Mouse (Mus musculus): ENCODE measurements around the gene Xirp1. TPM values are rescaled to one million over a fixed set of nuclear protein-coding genes. Genes with fewer than 3 reads are reported as not detected.
A peak's percentile ranks its signal among the peaks of the same experiment; 100 is the strongest.

The Xirp1 gene
- polyA plus RNA-seq, 1 experiment from 2014 or later: 0.14 TPM

DNA sequence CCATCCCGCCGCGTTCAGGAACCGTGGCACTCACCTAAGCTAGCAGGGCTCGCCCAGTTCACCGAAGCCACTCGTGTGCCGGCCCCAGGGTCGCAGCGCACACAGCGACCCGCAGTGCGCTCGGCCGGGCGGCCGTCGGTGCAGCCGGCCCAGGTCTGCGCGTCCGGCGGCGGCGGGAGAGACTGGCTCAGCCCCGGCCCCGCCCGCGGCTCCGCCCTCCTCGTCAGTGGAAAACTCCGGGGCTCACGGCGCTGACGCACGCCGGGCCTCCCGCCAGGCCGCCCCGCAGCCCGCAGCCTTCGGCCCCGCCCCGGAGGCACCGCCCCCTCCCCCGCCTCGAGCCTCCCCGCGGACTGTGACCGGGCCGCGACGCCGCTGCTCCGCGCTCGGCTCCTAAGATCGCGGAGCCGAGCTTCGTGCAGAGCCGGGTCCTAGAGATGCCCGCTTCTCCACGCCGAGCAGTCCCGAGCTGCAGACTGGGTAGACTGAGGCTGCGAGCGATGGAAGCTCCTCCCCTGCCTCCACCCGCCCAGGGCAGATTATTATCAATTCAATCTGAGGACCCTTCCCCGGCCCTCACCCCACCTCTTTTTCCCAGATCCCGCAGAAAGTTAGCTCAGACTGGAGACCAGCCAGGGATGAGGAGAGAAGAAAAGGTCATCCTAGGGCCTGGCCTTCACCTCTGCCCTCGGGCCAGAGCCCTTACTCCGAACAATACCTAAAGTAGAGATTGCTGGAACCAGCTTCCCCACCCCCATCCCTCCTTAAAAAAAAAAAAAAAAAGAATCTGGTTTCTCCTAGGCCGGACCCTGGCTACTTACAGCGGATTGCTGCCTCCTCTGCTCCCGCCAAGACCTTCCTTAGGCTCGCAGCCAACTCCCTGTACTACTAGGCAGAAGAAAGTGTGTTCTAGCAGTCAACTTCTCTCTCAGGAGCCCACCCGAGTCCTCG, 39.5 kb downstream of the Xirp1 start:
- Histone ChIP-seq H3K9me3 (no peaks in the 10 kb centered on the region), H3K4me1 (peaks cover 49% of the 10 kb centered on the region), H3K27ac (peak overlapping the region; percentile 76), H3K9ac (peak overlapping the region; percentile 77), H3K4me2 (peak overlapping the region; percentile 99), H3K27me3 (no peaks in the 10 kb centered on the region), H3K36me3 (no peaks in the 10 kb centered on the region), H3K4me3 (peak overlapping the region; percentile 65)
- WGBS: 1% methylated on average over 70 of the region's 79 CpGs
- ATAC-seq (ENCODE audit: insufficient number of reproducible peaks, insufficient read depth, low FRiP score, low TSS enrichment, low read depth): peak; percentile 74

DNA sequence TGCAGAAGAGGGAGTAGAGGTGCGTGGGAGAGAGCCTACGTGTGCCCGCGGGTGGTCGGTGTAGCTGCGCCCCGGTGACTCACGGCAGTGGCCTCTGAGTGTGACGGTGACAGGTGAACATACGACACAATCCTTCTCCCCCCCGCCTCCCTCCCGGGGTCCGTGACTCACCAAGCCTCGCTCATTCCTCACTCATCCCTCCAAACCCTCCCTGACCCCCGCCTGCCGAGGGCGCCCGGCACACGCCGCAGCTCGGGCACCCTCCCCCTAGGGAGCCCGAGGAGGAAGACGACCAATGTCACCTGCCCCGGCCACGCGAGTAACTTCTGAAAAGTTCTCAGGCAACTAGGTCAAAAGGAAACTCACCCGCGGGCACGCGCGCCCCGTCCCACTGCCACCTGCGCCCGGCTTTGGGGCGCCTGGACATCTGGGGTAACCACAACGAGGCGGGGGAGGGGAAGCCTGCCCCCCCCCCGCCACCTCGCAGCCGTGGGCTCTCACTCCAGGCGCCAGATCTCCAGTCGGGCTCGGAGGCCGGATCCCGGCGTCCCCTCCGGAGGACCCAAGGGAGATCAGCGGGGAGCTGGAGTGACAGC, 40.3 kb downstream of the Xirp1 start:
- under 1% methylated on average over 42 of the region's 48 CpGs for WGBS
- H3K9ac ChIP-seq: peak overlapping the region; percentile 77
- peaks cover 57% of the 10 kb centered on the region for H3K4me1 ChIP-seq
- peak overlapping the region; percentile 99 for H3K4me2 ChIP-seq
- no peaks in the 10 kb centered on the region for H3K36me3 ChIP-seq
- H3K4me3 ChIP-seq: peak overlapping the region; percentile 65
- H3K9me3 ChIP-seq: no peaks in the 10 kb centered on the region
- ATAC-seq (ENCODE audit: insufficient number of reproducible peaks, insufficient read depth, low FRiP score, low TSS enrichment, low read depth): peak; percentile 0; the same call in 1 of the 2 replicates
- H3K27me3 ChIP-seq: no peaks in the 10 kb centered on the region
- peak overlapping the region; percentile 91 for H3K27ac ChIP-seq

DNA sequence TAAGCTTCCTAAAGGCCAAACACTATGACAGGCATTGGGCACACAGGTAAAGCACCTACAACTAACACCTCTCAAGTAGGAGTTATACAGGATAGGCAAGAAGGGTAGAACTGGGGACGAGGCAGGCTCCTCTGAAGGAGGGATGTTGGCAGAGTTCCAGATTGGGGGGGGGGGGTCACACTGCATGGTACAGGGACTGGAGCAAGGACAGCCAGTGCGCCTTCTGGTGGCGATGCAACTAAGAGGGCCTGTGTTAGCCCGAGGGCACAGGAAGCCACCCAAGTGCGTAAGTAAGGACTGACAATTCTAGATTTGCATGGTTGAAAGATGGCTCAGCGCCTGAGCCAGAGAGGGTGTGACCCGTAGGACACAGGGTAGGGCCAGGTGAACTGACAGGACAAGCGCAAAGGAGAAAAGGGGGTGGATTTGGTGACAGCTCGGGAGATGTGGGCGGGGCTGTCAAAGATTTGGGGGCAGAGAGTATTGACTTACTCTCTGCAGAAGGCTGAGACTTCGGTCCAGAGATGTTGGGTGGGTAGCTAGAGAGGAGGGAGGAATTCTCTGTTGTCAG, 41.1 kb downstream of the Xirp1 start:
- ATAC-seq (ENCODE audit: insufficient number of reproducible peaks, insufficient read depth, low FRiP score, low TSS enrichment, low read depth): 0 out of 2 replicates have a peak, but pooled peaks have one; percentile 28
- WGBS: 2% methylated on average over 11 of the region's 11 CpGs
- no peaks in the 10 kb centered on the region for H3K27me3 ChIP-seq

DNA sequence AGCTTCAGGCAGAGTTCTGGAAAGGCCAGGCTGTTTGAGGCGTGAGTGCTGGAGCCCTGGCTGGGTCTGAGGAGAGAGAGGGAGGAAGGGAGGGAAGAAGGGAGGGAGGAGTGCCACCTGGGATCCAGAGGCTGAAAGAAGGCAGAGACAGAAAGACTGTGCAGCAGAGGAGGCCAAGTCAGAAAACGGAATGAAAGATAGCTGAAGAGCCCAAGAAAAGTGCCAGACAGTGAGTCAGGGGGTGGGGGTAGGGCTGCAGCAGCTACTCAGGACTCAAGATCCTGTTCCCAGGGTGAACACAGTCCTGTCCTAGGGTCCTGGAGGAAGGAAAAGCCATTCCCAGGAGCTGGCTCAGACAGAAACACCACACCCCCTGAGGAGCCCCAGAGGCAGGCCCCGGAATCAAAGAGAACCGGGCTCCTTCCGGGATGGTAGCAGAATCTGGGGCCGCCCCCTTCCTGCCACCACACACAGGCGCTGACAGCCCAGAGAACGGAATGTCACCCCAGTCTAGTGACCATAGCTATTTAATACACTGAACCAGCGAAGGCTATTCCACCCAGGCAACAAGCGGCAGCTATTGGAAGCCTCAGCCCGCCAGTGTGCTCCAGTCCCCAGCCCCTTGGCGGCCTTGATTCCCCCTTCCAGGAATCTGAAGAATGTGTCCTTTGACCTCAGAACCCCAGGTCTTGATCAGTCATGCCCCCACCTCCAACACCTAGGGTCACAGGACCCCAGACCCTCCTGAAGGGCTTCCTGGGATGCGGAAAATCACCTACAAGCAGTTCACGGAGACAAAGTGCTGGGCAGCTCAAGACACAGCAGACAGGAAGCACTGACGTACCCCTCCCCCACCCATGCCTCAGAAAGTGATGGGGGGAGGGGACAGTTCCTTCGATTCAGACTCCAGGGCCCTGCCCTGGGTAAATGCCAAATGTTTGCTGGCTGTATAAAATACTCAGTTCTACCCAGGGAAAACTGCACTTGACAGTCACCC, 41.9 kb downstream of the Xirp1 start:
- WGBS: 2% methylated on average over 16 of the region's 16 CpGs

More for the DNA sequence above, 41.1 kb downstream of the Xirp1 start:
- peak overlapping the region; percentile 99 for H3K4me2 ChIP-seq
- peak overlapping the region; percentile 65 for H3K4me3 ChIP-seq
- no peaks in the 10 kb centered on the region for H3K9me3 ChIP-seq
- peak overlapping the region; percentile 91 for H3K27ac ChIP-seq
- H3K4me1 ChIP-seq: peaks cover 64% of the 10 kb centered on the region
- H3K9ac ChIP-seq: peak overlapping the region; percentile 77
- H3K36me3 ChIP-seq: no peaks in the 10 kb centered on the region

DNA sequence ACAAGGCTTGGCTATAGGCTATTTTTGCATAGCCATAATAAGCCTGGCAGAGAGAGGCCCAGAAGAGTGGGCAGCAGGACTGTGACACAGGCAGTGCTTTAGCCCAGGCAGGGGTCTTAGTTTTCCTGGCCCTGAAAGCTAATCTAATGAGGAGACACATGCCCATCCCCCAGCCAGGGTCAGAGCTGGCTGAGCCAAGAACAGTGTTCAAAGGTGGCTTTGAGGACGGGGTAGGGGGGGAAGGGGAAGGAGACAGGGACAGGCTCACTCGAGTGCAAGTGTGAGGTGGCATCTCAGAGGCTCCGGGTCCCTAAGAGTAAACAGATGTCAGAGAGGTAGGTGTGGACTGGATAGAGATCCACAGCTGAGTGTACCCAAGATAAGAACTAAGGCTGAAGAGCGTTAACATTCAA, 42.6 kb downstream of the Xirp1 start:
- H3K27me3 ChIP-seq: no peaks in the 10 kb centered on the region
- H3K36me3 ChIP-seq: no peaks in the 10 kb centered on the region
- peak overlapping the region; percentile 65 for H3K9ac ChIP-seq
- ATAC-seq (ENCODE audit: insufficient number of reproducible peaks, insufficient read depth, low FRiP score, low TSS enrichment, low read depth): no peak
- H3K4me3 ChIP-seq: peak overlapping the region; percentile 65
- WGBS: 4% methylated on average over 4 of the region's 4 CpGs
- H3K27ac ChIP-seq: peak overlapping the region; percentile 91
- H3K9me3 ChIP-seq: no peaks in the 10 kb centered on the region
- peaks cover 68% of the 10 kb centered on the region for H3K4me1 ChIP-seq
- H3K4me2 ChIP-seq: peak overlapping the region; percentile 99

More for the DNA sequence above, 41.9 kb downstream of the Xirp1 start:
- Histone ChIP-seq H3K9ac (peak overlapping the region; percentile 65), H3K4me2 (peak overlapping the region; percentile 99), H3K4me3 (peak overlapping the region; percentile 65), H3K9me3 (no peaks in the 10 kb centered on the region), H3K27me3 (no peaks in the 10 kb centered on the region), H3K4me1 (peaks cover 72% of the 10 kb centered on the region), H3K27ac (peak overlapping the region; percentile 91), H3K36me3 (no peaks in the 10 kb centered on the region)
- ATAC-seq (ENCODE audit: insufficient number of reproducible peaks, insufficient read depth, low FRiP score, low TSS enrichment, low read depth): 0 out of 2 replicates have a peak, but pooled peaks have one; percentile 23

DNA sequence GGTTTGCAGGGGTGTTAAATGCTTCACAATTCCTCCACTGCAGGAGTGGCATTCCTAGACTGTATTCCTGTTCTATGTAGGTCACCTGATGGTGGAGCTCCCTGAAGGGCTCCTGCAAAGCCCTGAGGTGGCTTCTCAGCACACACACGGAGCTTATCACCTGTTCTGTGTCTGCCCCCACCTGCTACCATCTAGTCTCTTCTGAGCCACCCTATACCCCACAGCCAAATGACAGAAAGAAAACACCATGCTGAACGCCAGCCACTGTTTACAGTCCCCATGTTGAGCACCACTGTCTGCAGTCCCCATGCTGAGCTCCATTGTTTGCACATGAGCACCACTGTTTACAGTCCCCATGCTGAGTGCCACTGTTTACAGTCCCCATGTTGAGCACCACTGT, 43.6 kb downstream of the Xirp1 start:
- no peaks in the 10 kb centered on the region for H3K9me3 ChIP-seq
- 46% methylated on average over 2 of the region's 2 CpGs for WGBS
- ATAC-seq (ENCODE audit: insufficient number of reproducible peaks, insufficient read depth, low FRiP score, low TSS enrichment, low read depth): no peak
- H3K4me3 ChIP-seq: no peak overlapping the region
- no peak overlapping the region for H3K9ac ChIP-seq
- H3K4me2 ChIP-seq: no peak overlapping the region
- H3K36me3 ChIP-seq: no peaks in the 10 kb centered on the region
- H3K4me1 ChIP-seq: peaks cover 66% of the 10 kb centered on the region
- no peaks in the 10 kb centered on the region for H3K27me3 ChIP-seq
- H3K27ac ChIP-seq: no peak overlapping the region

DNA sequence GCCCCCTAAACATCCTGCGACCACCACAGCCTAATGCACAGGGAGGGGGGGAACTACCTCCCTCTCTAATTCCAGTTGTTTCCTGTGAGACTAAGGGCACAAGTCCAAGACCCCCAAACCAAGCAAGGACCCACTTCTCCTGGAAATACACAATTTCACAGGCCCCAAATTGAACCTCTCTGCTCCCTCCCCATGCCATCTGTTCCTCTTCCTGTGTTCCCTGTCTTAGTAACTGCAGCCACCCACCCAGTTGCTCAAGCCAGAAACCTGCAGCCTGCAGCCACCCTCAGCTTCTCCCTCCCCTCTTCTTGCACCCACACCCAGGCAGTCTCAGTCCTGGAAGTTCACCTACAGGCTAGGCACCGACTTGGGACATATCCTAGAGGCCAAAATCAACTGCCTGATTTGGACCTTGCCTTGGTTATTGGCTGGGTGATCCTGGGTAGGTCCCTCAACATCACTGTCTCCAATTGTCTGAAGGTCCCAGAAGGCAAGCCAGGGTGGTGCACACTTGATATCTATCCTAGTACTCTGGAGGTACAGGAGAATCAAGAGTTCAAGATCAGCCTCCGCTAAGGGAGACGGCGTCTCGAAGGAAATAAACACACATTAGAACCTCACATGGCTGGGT, 44.5 kb downstream of the Xirp1 start:
- Histone ChIP-seq H3K27ac (no peak overlapping the region), H3K9me3 (no peaks in the 10 kb centered on the region), H3K9ac (0 out of 2 replicates have a peak overlapping the region, but pooled peaks have one; percentile 11), H3K4me1 (peaks cover 60% of the 10 kb centered on the region), H3K4me3 (no peak overlapping the region), H3K36me3 (peaks cover 8% of the 10 kb centered on the region), H3K4me2 (no peak overlapping the region), H3K27me3 (no peaks in the 10 kb centered on the region)
- WGBS: 83% methylated on average over 6 of the region's 6 CpGs
- no peak for ATAC-seq (ENCODE audit: insufficient number of reproducible peaks, insufficient read depth, low FRiP score, low TSS enrichment, low read depth)

DNA sequence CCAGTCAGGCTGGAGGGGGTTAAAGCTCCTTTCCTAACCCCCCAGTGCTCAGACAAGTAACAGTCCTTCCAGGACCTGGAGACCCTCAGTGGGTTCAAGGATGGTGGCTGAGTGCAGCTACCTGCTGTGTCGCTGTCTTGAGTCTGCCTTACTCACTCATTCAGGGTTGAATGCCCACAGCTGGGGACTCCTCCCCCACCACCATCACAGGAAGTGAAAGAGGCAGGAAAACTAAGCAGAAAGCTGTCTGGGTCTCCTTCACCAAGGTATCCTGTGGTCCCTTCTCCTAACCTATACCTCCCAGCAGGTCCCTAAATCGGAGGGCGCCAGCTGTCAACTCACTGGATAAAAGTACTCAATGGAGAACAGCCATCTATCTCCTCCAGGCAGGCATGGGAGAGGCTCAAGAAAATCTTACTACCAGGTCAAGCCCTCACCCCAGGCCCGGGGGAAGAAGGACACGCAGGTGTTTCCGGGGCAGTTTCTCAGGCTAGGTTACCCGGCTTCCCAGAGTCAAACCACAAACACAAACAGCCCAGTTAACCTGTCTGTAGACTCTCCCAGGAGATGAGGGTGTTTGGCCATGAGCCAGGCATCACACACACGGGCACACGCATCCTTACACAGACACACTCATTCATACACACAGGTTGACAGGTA, 45.1 kb downstream of the Xirp1 start:
- peaks cover 14% of the 10 kb centered on the region for H3K36me3 ChIP-seq
- H3K27ac ChIP-seq: no peak overlapping the region
- no peaks in the 10 kb centered on the region for H3K27me3 ChIP-seq
- peak overlapping the region; percentile 2; the same call in 1 of the 2 replicates for H3K4me2 ChIP-seq
- peaks cover 60% of the 10 kb centered on the region for H3K4me1 ChIP-seq
- H3K9ac ChIP-seq: 0 out of 2 replicates have a peak overlapping the region, but pooled peaks have one; percentile 4
- no peaks in the 10 kb centered on the region for H3K9me3 ChIP-seq
- H3K4me3 ChIP-seq: no peak overlapping the region
- ATAC-seq (ENCODE audit: insufficient number of reproducible peaks, insufficient read depth, low FRiP score, low TSS enrichment, low read depth): no peak
- WGBS: 45% methylated on average over 9 of the region's 9 CpGs

DNA sequence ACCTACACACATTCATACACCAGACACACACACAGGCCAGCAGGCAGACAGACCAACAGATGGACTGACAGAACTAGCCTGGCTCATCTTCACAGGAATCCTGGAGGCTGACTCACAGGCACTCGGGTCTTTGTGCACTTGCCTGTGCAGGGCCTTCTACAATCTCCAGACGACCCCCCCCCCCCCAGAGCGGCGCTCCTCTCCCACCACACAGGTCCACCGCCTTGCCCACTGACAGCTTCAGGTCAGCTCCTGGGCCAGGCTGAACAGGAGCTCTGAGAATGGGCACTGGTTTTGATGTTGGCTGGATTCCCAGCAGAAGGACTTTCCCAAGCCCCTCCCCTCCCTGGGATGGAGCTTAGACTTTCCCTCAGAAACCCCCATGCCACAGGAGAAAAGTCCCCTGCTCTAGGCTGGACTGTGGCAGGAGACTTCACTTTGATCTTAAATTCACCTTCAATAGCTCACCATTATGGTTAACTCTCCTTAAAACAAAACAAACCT, 45.8 kb downstream of the Xirp1 start:
- ATAC-seq (ENCODE audit: insufficient number of reproducible peaks, insufficient read depth, low FRiP score, low TSS enrichment, low read depth): no peak
- Histone ChIP-seq H3K4me3 (no peak overlapping the region), H3K9me3 (no peaks in the 10 kb centered on the region), H3K36me3 (peaks cover 21% of the 10 kb centered on the region), H3K27me3 (no peaks in the 10 kb centered on the region), H3K27ac (no peak overlapping the region; the same call in 1 of the 2 replicates), H3K9ac (0 out of 2 replicates have a peak overlapping the region, but pooled peaks have one; percentile 4), H3K4me1 (peaks cover 54% of the 10 kb centered on the region), H3K4me2 (no peak overlapping the region)
- 48% methylated on average over 5 of the region's 5 CpGs for WGBS

Data from embryonic facial prominence, embryonic 13.5 days (tissue).